Mouse (Mus musculus) kidney, embryonic 15.5 days (tissue): Measurements from ENCODE around the gene Tmem114. TPM values are rescaled to one million over a fixed set of nuclear protein-coding genes. Genes with fewer than 3 reads are reported as not detected.

Experiments used
- ATAC-seq: fragments of 200-750 bp; cut with Nextera tagmentation; replicated peaks from 2 replicates; pipeline ENCODE4 v1.8.0; 2017; ENCODE audit warnings: moderate TSS enrichment; ENCODE audit not compliant: low FRiP score
- H3K27ac ChIP-seq: fragments of 300-500 bp; sonication (generic); 2 replicates; pipeline ENCODE4 v1.5.1; 2015; ENCODE audit warnings: mild to moderate bottlenecking, inconsistent platforms
- H3K27me3 ChIP-seq: fragments of 300-500 bp; sonication (generic); 2 replicates; pipeline ENCODE4 v1.6.1; 2015; ENCODE audit warnings: inconsistent platforms
- H3K36me3 ChIP-seq: fragments of 300-500 bp; sonication (generic); 2 replicates; pipeline ENCODE4 v1.6.1; 2015; ENCODE audit warnings: inconsistent platforms
- H3K4me1 ChIP-seq: fragments of 300-500 bp; sonication (generic); 2 replicates; pipeline ENCODE4 v1.6.1; 2015; ENCODE audit warnings: inconsistent platforms
- H3K4me2 ChIP-seq: fragments of 300-500 bp; sonication (generic); 2 replicates; pipeline ENCODE4 v1.6.1; 2015; ENCODE audit warnings: moderate library complexity, mild to moderate bottlenecking, inconsistent platforms
- H3K4me3 ChIP-seq: fragments of 300-500 bp; sonication (generic); replicated peaks from 2 replicates; pipeline ENCODE4 v1.5.1; 2015; ENCODE audit warnings: mild to moderate bottlenecking, inconsistent platforms
- H3K9ac ChIP-seq: fragments of 300-500 bp; sonication (generic); 2 replicates; pipeline ENCODE4 v1.6.1; 2015; ENCODE audit warnings: mild to moderate bottlenecking, inconsistent platforms
- H3K9me3 ChIP-seq: fragments of 300-500 bp; sonication (generic); replicated peaks from 2 replicates; pipeline ENCODE4 v1.6.1; 2016; ENCODE audit warnings: inconsistent platforms
- WGBS: fragments of 180-500 bp; shearing (Covaris S2); methylation state at CpG from one replicate; pipeline ENCODE4 v1.1.7; 2015; ENCODE audit warnings: mixed read lengths; 5-methylcytosine and 5-hydroxymethylcytosine counted together
- polyA plus RNA-seq: library from polyadenylated mRNA; unstranded; fragments of >200 nt; fragmentation: Nextera tagmentation; extraction: Ambion mirVana; gene quantifications from 2 replicates; pipeline ENCODE4 v1.2.1, GENCODE M21; 2015

The Tmem114 gene
- 0.10 and 0.12 TPM in 2 replicates for polyA plus RNA-seq

DNA sequence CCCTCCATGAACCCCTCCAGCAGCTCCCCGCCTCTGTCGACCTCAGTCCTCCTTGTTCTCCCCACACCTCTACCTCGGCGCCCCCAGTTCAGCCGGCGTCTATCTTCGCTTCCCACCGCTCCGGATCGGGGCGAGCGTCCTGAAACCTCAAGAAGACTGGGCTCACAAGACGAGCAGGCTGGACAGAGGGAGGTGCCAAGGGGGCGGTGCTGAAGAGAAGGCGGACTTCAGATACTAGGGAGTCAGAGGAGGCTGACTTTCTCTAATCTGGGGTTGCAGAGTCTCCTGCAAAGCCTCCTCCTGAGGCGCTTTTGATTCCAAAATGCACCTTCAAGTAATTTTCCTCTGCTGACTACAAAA, at the start of gene Tmem114:
Gene Tmem114, minus strand, starts transcription at position 166 of the 360 bp plus-strand sequence.
- H3K27ac ChIP-seq, result no peak within 1 kb of the TSS
- H3K4me1 ChIP-seq, result peaks cover 11% of the 10 kb centered on the region
- peak within 1 kb of the TSS; percentile 70 for H3K4me2 ChIP-seq
- 2% methylated on average over 16 of the region's 16 CpGs for WGBS
- no peaks in the 10 kb centered on the region for H3K36me3 ChIP-seq
- H3K4me3 ChIP-seq, result peak within 1 kb of the TSS; percentile 42
- H3K27me3 ChIP-seq, result peaks cover 74% of the 10 kb centered on the region
- ATAC-seq, result peak; percentile 25; the same call in 1 of the 2 replicates
- H3K9me3 ChIP-seq, result no peaks in the 10 kb centered on the region
- H3K9ac ChIP-seq, result no peak within 1 kb of the TSS

DNA sequence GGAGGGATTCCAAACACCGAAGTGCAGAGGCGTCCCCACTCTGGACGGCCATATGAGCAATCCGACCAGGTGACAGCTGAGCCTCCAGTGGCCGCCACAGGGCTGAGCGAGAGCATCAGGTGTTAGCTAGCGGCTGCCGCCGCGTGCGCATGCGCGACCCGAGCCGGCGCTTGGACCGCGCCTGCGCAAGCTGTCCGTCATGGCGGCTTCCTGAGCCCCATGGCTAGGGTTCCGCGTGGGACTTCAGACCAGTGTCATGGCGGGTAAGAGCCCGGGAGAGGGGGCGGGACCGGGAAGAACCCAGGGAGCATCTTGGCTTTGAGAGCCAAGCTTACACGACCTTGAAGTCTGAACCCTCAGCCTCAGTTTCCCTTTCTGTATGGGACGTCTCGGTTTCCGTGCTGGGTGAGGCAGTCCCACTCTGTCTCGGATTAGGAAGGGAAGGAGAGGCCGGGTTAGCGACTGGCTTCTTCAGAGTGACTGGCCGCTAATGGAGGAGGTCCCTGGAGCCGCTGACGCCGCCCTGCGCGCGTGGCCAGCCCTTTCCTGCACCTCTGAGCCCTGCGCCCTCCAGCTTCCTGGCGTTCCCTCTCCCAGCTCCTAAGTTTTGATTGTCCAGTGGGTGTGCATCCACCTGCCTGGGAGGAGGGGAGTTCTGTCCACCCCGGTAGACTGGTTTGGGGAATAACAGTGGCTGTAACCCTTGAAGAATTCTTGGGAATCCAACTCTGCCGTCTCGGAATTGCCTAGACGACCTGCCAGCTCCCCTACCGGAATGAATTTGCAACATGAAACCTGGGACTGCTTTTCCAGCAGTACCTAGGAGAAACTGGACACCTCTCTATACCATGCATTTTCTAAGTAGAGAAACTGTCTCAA, 45.9 kb upstream of the Tmem114 start, which contains the start of gene Mettl22:
Gene Mettl22, plus strand, starts transcription at position 186 of the 879 bp plus-strand sequence.
- peak; percentile 99 for ATAC-seq
- peak within 1 kb of the TSS; percentile 90 for H3K27ac ChIP-seq

DNA sequence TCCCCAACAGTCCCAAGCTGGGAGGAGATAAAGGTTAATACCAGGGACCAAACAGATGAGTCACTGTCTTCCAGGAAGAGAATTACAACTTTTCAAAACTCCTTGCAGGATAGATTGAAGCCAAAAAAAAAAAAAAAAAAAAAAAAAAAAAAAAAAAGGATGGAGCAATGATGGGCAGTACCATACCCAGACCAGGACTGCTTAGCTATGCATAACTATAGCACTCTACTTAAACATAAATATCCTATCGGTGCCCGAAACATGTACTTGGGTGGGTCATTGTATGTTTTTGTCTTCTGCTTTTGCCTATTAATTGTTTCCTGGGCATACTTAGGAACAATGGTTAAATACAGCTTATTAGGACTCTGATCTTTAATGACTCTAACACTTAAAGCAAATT, 45.2 kb upstream of the Tmem114 start:
- peak overlapping the region; percentile 66 for H3K4me2 ChIP-seq
- H3K9ac ChIP-seq, result no peak overlapping the region
- H3K4me1 ChIP-seq, result peaks cover 10% of the 10 kb centered on the region
- WGBS, result 83% methylated on average over 2 of the region's 2 CpGs
- H3K9me3 ChIP-seq, result no peaks in the 10 kb centered on the region
- peak; percentile 55 for ATAC-seq
- H3K27ac ChIP-seq, result no peak overlapping the region
- peak overlapping the region; percentile 69 for H3K4me3 ChIP-seq
- no peaks in the 10 kb centered on the region for H3K27me3 ChIP-seq
- H3K36me3 ChIP-seq, result peaks cover 4% of the 10 kb centered on the region; the same call in 1 of the 2 replicates

More for the DNA sequence above, 45.9 kb upstream of the Tmem114 start, which contains the start of gene Mettl22:
- WGBS, result under 1% methylated on average over 48 of the region's 48 CpGs
- H3K27me3 ChIP-seq, result no peaks in the 10 kb centered on the region
- H3K4me2 ChIP-seq, result peak within 1 kb of the TSS; percentile 66
- H3K36me3 ChIP-seq, result peaks cover 6% of the 10 kb centered on the region; the same call in 1 of the 2 replicates
- H3K4me1 ChIP-seq, result peaks cover 10% of the 10 kb centered on the region
- H3K4me3 ChIP-seq, result peak within 1 kb of the TSS; percentile 69
- H3K9me3 ChIP-seq, result no peaks in the 10 kb centered on the region
- H3K9ac ChIP-seq, result peak within 1 kb of the TSS; percentile 59

DNA sequence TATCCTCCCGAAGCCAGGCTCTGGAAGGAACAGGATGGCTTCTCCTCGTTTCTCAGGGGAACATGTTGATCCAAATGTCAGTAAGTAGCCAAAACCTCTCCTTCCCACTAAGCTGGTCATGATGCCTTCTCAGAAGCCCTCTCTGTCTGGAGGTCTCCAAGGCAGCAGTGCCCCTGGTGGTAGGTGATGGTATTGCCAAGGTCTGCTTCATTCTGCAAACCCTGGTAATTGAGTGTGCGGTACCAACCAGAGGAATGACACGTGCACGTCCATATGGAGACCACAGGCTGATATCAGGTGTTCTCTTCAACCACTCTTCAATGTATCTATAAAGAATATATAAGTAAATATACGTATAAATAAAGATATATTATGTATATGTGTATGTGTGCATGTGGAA, 34.2 kb upstream of the Tmem114 start:
- 34% methylated on average over 6 of the region's 6 CpGs for WGBS
- no peak overlapping the region for H3K4me3 ChIP-seq
- H3K4me1 ChIP-seq, result no peaks in the 10 kb centered on the region
- no peaks in the 10 kb centered on the region for H3K9me3 ChIP-seq
- no peak overlapping the region for H3K4me2 ChIP-seq
- no peak for ATAC-seq
- no peaks in the 10 kb centered on the region for H3K36me3 ChIP-seq
- H3K27me3 ChIP-seq, result peaks cover 5% of the 10 kb centered on the region; the same call in 1 of the 2 replicates
- H3K27ac ChIP-seq, result no peak overlapping the region
- no peak overlapping the region for H3K9ac ChIP-seq

DNA sequence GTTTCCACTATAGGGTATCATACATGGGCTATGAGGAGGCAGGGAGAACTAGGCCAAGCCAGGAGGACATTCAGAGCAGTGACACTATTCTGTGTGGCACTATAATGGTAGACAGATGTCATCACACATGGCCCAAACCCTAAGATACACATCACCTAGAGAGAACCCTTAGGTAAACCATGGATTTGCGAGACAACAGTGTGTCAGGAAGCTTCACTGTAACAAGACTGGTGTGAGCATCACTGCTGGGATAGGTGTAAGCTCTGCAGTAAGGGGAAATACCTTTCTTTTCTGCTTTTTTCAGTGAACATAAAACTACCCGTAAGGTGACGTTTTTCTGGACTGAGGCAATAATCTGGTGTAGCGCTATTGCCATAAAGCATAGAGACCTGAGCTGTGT, 33.5 kb upstream of the Tmem114 start:
- Histone ChIP-seq H3K9ac (no peak overlapping the region), H3K9me3 (no peaks in the 10 kb centered on the region), H3K4me2 (no peak overlapping the region), H3K4me1 (no peaks in the 10 kb centered on the region), H3K36me3 (no peaks in the 10 kb centered on the region), H3K27me3 (peaks cover 7% of the 10 kb centered on the region; the same call in 1 of the 2 replicates), H3K4me3 (no peak overlapping the region), H3K27ac (no peak overlapping the region)
- ATAC-seq, result no peak
- WGBS, result 93% methylated on average over 4 of the region's 4 CpGs

DNA sequence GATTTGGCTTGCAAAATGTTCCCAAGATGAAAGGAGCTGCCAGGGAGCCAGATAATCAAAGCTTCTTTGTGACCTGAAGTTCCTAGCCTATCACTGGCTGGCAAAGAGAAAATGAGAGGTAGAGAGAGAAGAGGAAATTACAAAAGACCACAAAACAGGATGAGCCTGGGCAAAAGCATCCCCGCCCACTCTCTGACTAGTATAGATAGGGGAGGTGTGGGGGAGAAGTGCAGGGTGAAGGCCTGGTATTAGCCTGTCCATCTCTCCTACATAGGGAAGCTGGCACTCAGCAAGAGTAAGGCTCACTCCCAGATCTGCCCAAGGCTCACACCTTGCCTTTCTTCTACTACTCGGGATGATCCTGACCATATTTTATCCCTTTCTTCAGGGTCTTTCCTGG, 30.3 kb upstream of the Tmem114 start:
- Histone ChIP-seq H3K27me3 (peaks cover 7% of the 10 kb centered on the region; the same call in 1 of the 2 replicates), H3K4me3 (no peak overlapping the region), H3K9me3 (no peaks in the 10 kb centered on the region), H3K4me1 (no peaks in the 10 kb centered on the region), H3K27ac (no peak overlapping the region), H3K9ac (no peak overlapping the region), H3K4me2 (no peak overlapping the region), H3K36me3 (no peaks in the 10 kb centered on the region)
- no peak for ATAC-seq
- WGBS, result 33% methylated on average over 2 of the region's 2 CpGs

DNA sequence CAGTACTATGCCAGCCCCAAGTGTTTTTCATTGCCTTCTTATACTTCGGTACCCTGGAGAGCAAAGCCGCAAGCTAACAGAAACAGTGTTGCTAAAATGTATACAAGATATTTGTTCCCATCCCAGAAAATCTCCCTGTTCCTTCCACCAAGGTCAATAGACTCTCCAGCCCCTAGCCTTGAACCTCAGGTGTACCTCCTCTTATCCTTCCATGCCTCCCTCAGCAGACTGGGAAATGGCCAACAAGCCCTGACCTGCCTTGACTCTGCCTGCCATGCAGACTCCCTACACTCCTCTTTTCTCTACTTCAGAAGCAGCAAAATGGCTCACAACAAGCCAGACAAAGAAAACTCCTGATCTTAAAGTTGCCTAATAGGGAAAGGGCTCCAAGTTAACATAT, 28.4 kb upstream of the Tmem114 start:
- H3K9me3 ChIP-seq, result no peaks in the 10 kb centered on the region
- no peak overlapping the region for H3K4me3 ChIP-seq
- ATAC-seq, result no peak
- no peaks in the 10 kb centered on the region for H3K4me1 ChIP-seq
- no peak overlapping the region for H3K9ac ChIP-seq
- peaks cover 7% of the 10 kb centered on the region; the same call in 1 of the 2 replicates for H3K27me3 ChIP-seq
- WGBS, result 93% methylated on average over 2 of the region's 2 CpGs
- H3K27ac ChIP-seq, result no peak overlapping the region
- H3K4me2 ChIP-seq, result no peak overlapping the region
- no peaks in the 10 kb centered on the region for H3K36me3 ChIP-seq

DNA sequence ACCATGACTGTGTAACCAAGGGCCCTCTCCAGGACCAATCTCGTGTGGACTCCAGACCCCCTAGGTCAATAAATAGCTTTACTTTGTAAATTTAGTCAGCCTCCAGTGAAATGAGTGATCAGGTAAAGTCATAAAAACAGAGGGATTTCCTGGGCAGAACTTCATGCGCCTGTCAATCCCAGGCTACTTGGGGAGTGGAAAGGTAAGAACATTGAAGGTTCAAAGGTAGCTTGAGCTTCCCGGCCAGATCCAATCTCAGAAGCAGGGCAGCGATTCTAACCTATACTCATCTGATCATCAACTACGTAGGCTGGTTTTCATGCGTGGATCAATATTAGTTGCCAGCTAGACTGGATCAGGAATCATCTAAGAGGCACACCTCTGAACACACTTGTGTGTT, 21.3 kb upstream of the Tmem114 start:
- H3K9ac ChIP-seq, result no peak overlapping the region
- ATAC-seq, result no peak
- 86% methylated on average over 6 of the region's 6 CpGs for WGBS
- H3K9me3 ChIP-seq, result no peaks in the 10 kb centered on the region
- H3K4me2 ChIP-seq, result no peak overlapping the region
- H3K27me3 ChIP-seq, result no peaks in the 10 kb centered on the region; the same call in 1 of the 2 replicates
- H3K27ac ChIP-seq, result no peak overlapping the region
- H3K4me1 ChIP-seq, result no peaks in the 10 kb centered on the region
- H3K4me3 ChIP-seq, result no peak overlapping the region
- H3K36me3 ChIP-seq, result no peaks in the 10 kb centered on the region

DNA sequence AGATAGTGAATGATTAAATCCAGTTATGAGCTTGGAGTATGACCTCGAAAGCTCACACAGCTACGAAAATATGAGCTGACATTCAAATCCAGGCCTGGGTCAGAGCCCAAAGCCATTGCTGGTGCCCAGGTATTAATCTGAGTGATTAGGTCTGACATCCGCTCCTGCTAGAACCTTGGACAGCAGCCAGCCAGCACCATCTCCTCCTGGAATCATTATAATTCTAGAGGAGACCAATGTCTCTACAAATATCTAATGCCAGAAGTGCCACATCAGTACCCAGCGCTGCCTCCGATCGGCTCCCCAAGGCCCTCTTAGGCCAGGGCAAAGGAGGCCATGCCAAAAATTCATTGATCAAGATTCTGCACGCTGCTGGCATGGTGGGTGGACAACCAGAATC, 20.0 kb upstream of the Tmem114 start:
- Histone ChIP-seq H3K9ac (no peak overlapping the region), H3K36me3 (no peaks in the 10 kb centered on the region), H3K27ac (no peak overlapping the region), H3K4me3 (no peak overlapping the region), H3K9me3 (no peaks in the 10 kb centered on the region), H3K27me3 (no peaks in the 10 kb centered on the region; the same call in 1 of the 2 replicates), H3K4me2 (no peak overlapping the region), H3K4me1 (no peaks in the 10 kb centered on the region)
- no peak for ATAC-seq
- 85% methylated on average over 7 of the region's 7 CpGs for WGBS

DNA sequence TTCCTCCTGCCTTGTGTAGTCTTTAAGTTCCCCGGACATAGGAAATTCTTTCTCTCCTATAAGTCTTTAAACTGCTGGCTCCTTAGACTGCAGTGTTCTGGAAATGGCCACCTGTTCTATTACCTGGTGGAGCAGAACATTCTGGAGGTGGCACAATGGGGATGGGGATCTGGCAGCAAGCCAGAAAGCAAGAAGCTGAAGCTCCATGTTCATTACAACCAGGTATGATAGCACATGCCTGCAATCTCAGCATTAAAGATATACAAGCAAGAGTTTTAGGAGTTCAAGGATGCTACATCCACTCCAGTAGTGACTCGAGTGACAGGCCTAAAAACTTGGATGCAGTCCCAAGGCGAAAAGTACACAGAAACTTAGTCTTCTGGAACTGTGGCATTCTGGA, 7.7 kb upstream of the Tmem114 start:
- H3K4me3 ChIP-seq, result no peak overlapping the region
- no peaks in the 10 kb centered on the region for H3K36me3 ChIP-seq
- ATAC-seq, result no peak
- H3K27ac ChIP-seq, result no peak overlapping the region
- no peaks in the 10 kb centered on the region for H3K9me3 ChIP-seq
- H3K9ac ChIP-seq, result no peak overlapping the region
- H3K4me2 ChIP-seq, result no peak overlapping the region
- H3K27me3 ChIP-seq, result peaks cover 2% of the 10 kb centered on the region
- WGBS, result 91% methylated on average over 3 of the region's 3 CpGs
- H3K4me1 ChIP-seq, result no peaks in the 10 kb centered on the region

DNA sequence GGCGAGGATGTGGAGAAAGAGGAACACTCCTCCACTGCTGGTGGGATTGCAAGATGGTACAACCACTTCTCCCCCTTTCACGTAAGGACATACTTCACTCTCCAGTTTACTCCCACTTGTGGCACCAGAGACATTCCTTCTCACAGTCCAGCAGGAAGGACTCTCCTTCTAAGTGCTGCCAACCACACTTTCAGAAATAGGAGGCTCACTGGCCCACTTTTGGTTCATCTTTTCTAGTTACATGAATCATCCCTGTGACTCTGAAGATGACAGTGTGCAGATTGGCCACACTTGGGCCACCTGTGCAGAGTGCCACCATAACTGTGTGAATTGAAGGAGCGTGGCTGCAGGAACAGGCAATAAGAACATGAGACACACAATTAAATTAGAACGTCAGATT, 4.6 kb upstream of the Tmem114 start:
- H3K9ac ChIP-seq, result no peak overlapping the region
- peaks cover 33% of the 10 kb centered on the region for H3K27me3 ChIP-seq
- 79% methylated on average over 4 of the region's 4 CpGs for WGBS
- peaks cover 6% of the 10 kb centered on the region for H3K4me1 ChIP-seq
- H3K4me2 ChIP-seq, result no peak overlapping the region
- no peak for ATAC-seq
- no peaks in the 10 kb centered on the region for H3K9me3 ChIP-seq
- no peak overlapping the region for H3K4me3 ChIP-seq
- H3K27ac ChIP-seq, result no peak overlapping the region
- no peaks in the 10 kb centered on the region for H3K36me3 ChIP-seq

DNA sequence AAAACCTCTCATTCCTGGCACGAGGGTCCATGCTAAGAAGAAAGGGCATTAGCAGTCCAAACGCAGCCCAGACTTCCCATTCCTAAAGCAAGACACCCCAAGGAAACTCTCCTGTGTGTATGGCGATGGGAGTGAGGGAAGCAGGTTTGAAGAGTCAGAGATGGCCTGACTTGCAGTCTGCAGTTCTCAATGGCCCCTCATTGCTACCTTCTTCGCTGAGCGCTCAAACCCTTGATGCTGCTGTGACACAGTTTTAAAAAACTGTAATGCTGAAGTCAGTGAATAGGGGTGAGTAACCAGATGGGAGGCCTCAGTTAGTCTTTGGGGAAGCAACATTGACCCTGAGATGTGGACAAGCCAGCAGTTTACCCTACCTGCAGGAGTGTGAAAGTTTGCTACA, 800 bp upstream of the Tmem114 start:
- WGBS, result 79% methylated on average over 5 of the region's 5 CpGs
- Histone ChIP-seq H3K4me1 (peaks cover 11% of the 10 kb centered on the region), H3K9me3 (no peaks in the 10 kb centered on the region), H3K9ac (no peak overlapping the region), H3K36me3 (no peaks in the 10 kb centered on the region), H3K27me3 (peaks cover 70% of the 10 kb centered on the region), H3K27ac (no peak overlapping the region), H3K4me2 (no peak overlapping the region), H3K4me3 (no peak overlapping the region)
- no peak for ATAC-seq
